ENCODE assay signal across 20 mouse cellular contexts in genomic region chr13:63968623-63969022, GRCm38 (mm10).
"Had no signal": no experiment of that assay in that cellular context is flagged by ENCODE, and none has a peak within 500 bp of the region (broad histone marks: within the 10 kb centered on the region; RNA-seq: fewer than 3 reads in every experiment).

No protein-coding gene starts in this region.

- H3K4me1 ChIP-seq: limb, embryonic 15.5 days; midbrain, embryonic 12.5 days; midbrain, embryonic 15.5 days; neural tube, embryonic 12.5 days; neural tube, embryonic 15.5 days; stomach, embryonic 15.5 days had no signal

- H3K36me3 ChIP-seq: limb, embryonic 12.5 days; limb, embryonic 15.5 days; midbrain, embryonic 12.5 days; midbrain, embryonic 15.5 days; neural tube, embryonic 12.5 days; neural tube, embryonic 15.5 days; stomach, embryonic 15.5 days had no signal

- H3K27me3 ChIP-seq: limb, embryonic 15.5 days; midbrain, embryonic 12.5 days; midbrain, embryonic 15.5 days; neural tube, embryonic 12.5 days; neural tube, embryonic 15.5 days; stomach, embryonic 15.5 days had no signal

- H3K4me2 ChIP-seq: limb, embryonic 12.5 days; limb, embryonic 15.5 days; liver, embryonic 11.5 days; lung, embryonic 14.5 days; midbrain, embryonic 12.5 days; midbrain, embryonic 15.5 days; neural tube, embryonic 12.5 days; neural tube, embryonic 15.5 days; stomach, embryonic 15.5 days had no signal

- ATAC-seq: liver, postnatal 0 days; lung, postnatal 0 days; midbrain, embryonic 15.5 days had no signal

- DNase-seq: kidney, adult 9 months; kidney, postnatal 14 days; kidney, postnatal 4 days; liver, postnatal 0 days; lung, embryonic 14.5 days; right cerebral cortex, adult 18-20 months; right cerebral cortex, postnatal 14 days; right cerebral cortex, postnatal 4 days; thymus, postnatal 25 days had no signal

- H3K27ac ChIP-seq: limb, embryonic 12.5 days; limb, embryonic 15.5 days; liver, embryonic 14.5 days; macrophage; midbrain, embryonic 12.5 days; midbrain, embryonic 15.5 days; neural tube, embryonic 12.5 days; neural tube, embryonic 15.5 days; stomach, embryonic 15.5 days had no signal

- H3K4me3 ChIP-seq: limb, embryonic 12.5 days; limb, embryonic 15.5 days; midbrain, embryonic 12.5 days; midbrain, embryonic 15.5 days; neural tube, embryonic 12.5 days; neural tube, embryonic 15.5 days; stomach, embryonic 15.5 days had no signal

- H3K9ac ChIP-seq: limb, embryonic 12.5 days; limb, embryonic 15.5 days; liver, embryonic 14.5 days; liver, postnatal 0 days; lung, embryonic 14.5 days; midbrain, embryonic 12.5 days; midbrain, embryonic 15.5 days; neural tube, embryonic 12.5 days; neural tube, embryonic 15.5 days; stomach, embryonic 15.5 days had no signal

- H3K9me3 ChIP-seq: limb, embryonic 12.5 days; limb, embryonic 15.5 days; midbrain, embryonic 12.5 days; midbrain, embryonic 15.5 days; neural tube, embryonic 12.5 days; neural tube, embryonic 15.5 days; stomach, embryonic 15.5 days had no signal
